16 mouse cellular contexts compared by ENCODE assay signal in genomic region chr6:37241434-37241833, GRCm38 (mm10). TPM values are rescaled to one million over a fixed set of nuclear protein-coding genes. Genes with fewer than 3 reads are reported as not detected.
"Had no signal": no experiment of that assay in that cellular context is flagged by ENCODE, and none has a peak within 500 bp of the region (broad histone marks: within the 10 kb centered on the region; RNA-seq: fewer than 3 reads in every experiment).

No protein-coding gene starts in this region.

- H3K4me2 ChIP-seq: limb, embryonic 15.5 days; liver, embryonic 12.5 days; lung, embryonic 14.5 days; midbrain, embryonic 15.5 days; neural tube, embryonic 13.5 days had no signal

- H3K4me1 ChIP-seq: liver, embryonic 12.5 days had no signal

- H3K27me3 ChIP-seq: limb, embryonic 15.5 days; liver, embryonic 12.5 days; midbrain, embryonic 15.5 days; neural tube, embryonic 13.5 days had no signal

- DNase-seq: kidney, adult 11 months; kidney, adult 9 months; kidney, postnatal 36 days; lung, embryonic 14.5 days; lung, postnatal 10 days; lung, postnatal 4 days; right cerebral cortex, adult 18-20 months; right cerebral cortex, postnatal 25 days; thymus, postnatal 36 days had no signal

- ATAC-seq: liver, embryonic 12.5 days; midbrain, embryonic 15.5 days had no signal

- H3K9me3 ChIP-seq: limb, embryonic 15.5 days; liver, embryonic 12.5 days; midbrain, embryonic 10.5 days; midbrain, embryonic 15.5 days; neural tube, embryonic 13.5 days had no signal

- H3K4me3 ChIP-seq: limb, embryonic 15.5 days; liver, embryonic 12.5 days; midbrain, embryonic 10.5 days; midbrain, embryonic 15.5 days; neural tube, embryonic 13.5 days had no signal

- H3K36me3 ChIP-seq: limb, embryonic 15.5 days; liver, embryonic 12.5 days; midbrain, embryonic 10.5 days; midbrain, embryonic 15.5 days; neural tube, embryonic 13.5 days had no signal

- H3K9ac ChIP-seq: limb, embryonic 15.5 days; liver, embryonic 12.5 days; lung, embryonic 14.5 days; midbrain, embryonic 15.5 days; neural tube, embryonic 13.5 days had no signal

- H3K27ac ChIP-seq: kidney, postnatal 0 days; limb, embryonic 15.5 days; liver, embryonic 12.5 days; midbrain, embryonic 10.5 days; midbrain, embryonic 15.5 days; neural tube, embryonic 13.5 days had no signal

RNA-seq across cellular contexts. Expression of gene Dgki, which starts 58.5 kb away (rescaled TPM):
- total RNA-seq: monocyte, adult 5-6 weeks had no signal
